Mouse (Mus musculus) B cell, adult 62 days (primary cell): Measurements from ENCODE around the gene Lce3c. TPM values are rescaled to one million over a fixed set of nuclear protein-coding genes. Genes with fewer than 3 reads are reported as not detected.

Source experiments
- total RNA-seq: library from RNA; stranded (reverse); gene quantifications from 4 replicates; pipeline ENCODE4 v1.2.4, GENCODE M21; 2023

Lce3c gene
- total RNA-seq = not detected in 4 replicates

GRCm38 (mm10) chr3:92944186-92944585 is at the start of gene Lce3c:
Gene Lce3c (plus strand): TSS chr3:92944486.

GRCm38 (mm10) chr3:92926130-92926529 is 18.2 kb upstream of the Lce3c start, which contains the start of gene Lce3a:
Gene Lce3a (minus strand): TSS chr3:92926230.

GRCm38 (mm10) chr3:92932679-92933078 is 11.6 kb upstream of the Lce3c start, which contains the start of gene Lce3b:
Gene Lce3b (plus strand): TSS chr3:92932979.

GRCm38 (mm10) chr3:92957090-92957489 is 12.8 kb downstream of the Lce3c start, which contains the start of gene Lce3d:
Gene Lce3d (plus strand): TSS chr3:92957390.

GRCm38 (mm10) chr3:92966761-92967160 is 22.5 kb downstream of the Lce3c start, which contains the start of gene Lce3e:
Gene Lce3e (plus strand): TSS chr3:92967061.

GRCm38 (mm10) chr3:92991926-92992325 is 47.6 kb downstream of the Lce3c start, which contains the start of gene Lce3f:
Gene Lce3f (plus strand): TSS chr3:92992226.

Other genes starting within 250 kb of the Lce3c start
- gene Lce1e, start 235.4 kb upstream of the Lce3c start, total RNA-seq = not detected in 4 replicates
- gene Lce1f, start 224.1 kb upstream of the Lce3c start, total RNA-seq = not detected in 4 replicates
- gene Gm38119, start 205.4 kb upstream of the Lce3c start, total RNA-seq = not detected in 4 replicates
- not detected in 4 replicates for gene Lce1g, start 192.1 kb upstream of the Lce3c start, total RNA-seq
- gene Lce1h, start 179.4 kb upstream of the Lce3c start, total RNA-seq = not detected in 4 replicates
- gene Lce1i, start 165.6 kb upstream of the Lce3c start, total RNA-seq = not detected in 4 replicates
- not detected in 4 replicates for gene Lce1j, start 154.0 kb upstream of the Lce3c start, total RNA-seq
- not detected in 4 replicates for gene Lce1k, start 136.6 kb upstream of the Lce3c start, total RNA-seq
- not detected in 4 replicates for gene Kprp, start 117.2 kb upstream of the Lce3c start, total RNA-seq
- not detected in 4 replicates for gene Lce1l, start 93.2 kb upstream of the Lce3c start, total RNA-seq
- not detected in 4 replicates for gene 2310050C09Rik, start 74.3 kb upstream of the Lce3c start, total RNA-seq
- gene Lce3a, start 18.3 kb upstream of the Lce3c start, total RNA-seq = not detected in 4 replicates
- gene Lce3b, start 11.5 kb upstream of the Lce3c start, total RNA-seq = not detected in 4 replicates
- not detected in 4 replicates for gene Lce3d, start 12.9 kb downstream of the Lce3c start, total RNA-seq
- not detected in 4 replicates for gene Lce3e, start 22.6 kb downstream of the Lce3c start, total RNA-seq
- not detected in 4 replicates for gene Lce3f, start 47.7 kb downstream of the Lce3c start, total RNA-seq
- not detected in 4 replicates for gene Crct1, start 71.2 kb downstream of the Lce3c start, total RNA-seq
- not detected in 4 replicates for gene Lce1m, start 74.6 kb downstream of the Lce3c start, total RNA-seq
- gene Gm4858, start 124.3 kb downstream of the Lce3c start, total RNA-seq = not detected in 4 replicates
- gene Crnn, start 200.3 kb downstream of the Lce3c start, total RNA-seq = not detected in 4 replicates